Mouse (Mus musculus): Measurements from ENCODE around the gene Fbp1. TPM values are rescaled to one million over a fixed set of nuclear protein-coding genes. Genes with fewer than 3 reads are reported as not detected.
"Not testable (repeated sequence)": the region's sequence is repeated elsewhere in the genome, so short reads cannot be mapped to it uniquely, and the experiment has no call there.

The Fbp1 gene
- 3.5 and 5.2 TPM in 2 replicates for polyA plus RNA-seq (2015; fragmentation: Nextera tagmentation; extraction: Ambion mirVana)

DNA sequence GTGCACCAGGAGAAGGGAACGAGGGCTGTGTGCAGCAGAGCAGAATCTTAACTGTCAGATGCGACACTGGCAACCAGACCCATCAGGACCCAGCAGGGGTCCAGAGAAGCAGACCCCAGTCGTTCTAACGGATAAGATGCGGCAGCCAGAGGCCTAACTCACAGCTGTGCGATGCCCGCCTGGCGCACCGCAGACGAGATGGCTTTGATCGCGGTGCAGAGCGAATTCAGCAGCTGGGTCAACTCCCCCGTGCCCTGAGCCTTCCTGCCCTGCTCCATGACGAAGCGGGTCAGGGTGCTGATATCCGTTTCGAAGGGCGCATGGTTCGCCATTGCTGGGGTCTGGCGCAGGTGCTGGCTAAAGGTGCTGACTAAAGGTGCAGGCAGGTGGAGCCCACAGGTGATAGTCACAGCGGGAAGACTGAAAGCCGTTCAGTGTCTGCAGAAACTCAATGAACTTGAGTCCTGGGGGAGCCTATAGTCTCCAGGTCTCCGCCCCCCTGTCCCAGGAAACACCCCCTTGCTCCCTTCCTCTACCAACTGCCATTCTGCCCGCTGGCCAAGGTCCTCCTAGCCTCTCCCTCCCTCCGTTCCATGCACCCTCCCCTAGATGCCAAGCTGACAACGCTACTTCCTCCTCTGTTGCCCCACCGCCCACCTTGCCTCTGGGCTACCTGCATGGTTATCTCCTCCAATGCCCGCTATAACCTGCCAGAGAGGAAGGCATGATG lies at the start of gene Fbp1:
Gene Fbp1 (minus strand): TSS at position 571 of the 730 bp plus-strand sequence.
- H3K36me3 ChIP-seq = no peaks in the 10 kb centered on the region
- WGBS = 9% methylated on average over 29 of the region's 29 CpGs
- peaks cover 20% of the 10 kb centered on the region for H3K4me1 ChIP-seq
- no peaks in the 10 kb centered on the region for H3K9me3 ChIP-seq (replicated peaks)
- H3K9ac ChIP-seq = no peak within 1 kb of the TSS
- peak within 1 kb of the TSS; percentile 42 for H3K4me2 ChIP-seq (replicated peaks)
- H3K27me3 ChIP-seq = peaks cover 32% of the 10 kb centered on the region
- no peak for ATAC-seq (ENCODE audit: insufficient number of reproducible peaks, low FRiP score, low TSS enrichment, low read depth)
- H3K4me3 ChIP-seq (replicated peaks) = 0 out of 2 replicates have a peak within 1 kb of the TSS, but pooled peaks have one; percentile 13
- no peak within 1 kb of the TSS for H3K27ac ChIP-seq (replicated peaks)

DNA sequence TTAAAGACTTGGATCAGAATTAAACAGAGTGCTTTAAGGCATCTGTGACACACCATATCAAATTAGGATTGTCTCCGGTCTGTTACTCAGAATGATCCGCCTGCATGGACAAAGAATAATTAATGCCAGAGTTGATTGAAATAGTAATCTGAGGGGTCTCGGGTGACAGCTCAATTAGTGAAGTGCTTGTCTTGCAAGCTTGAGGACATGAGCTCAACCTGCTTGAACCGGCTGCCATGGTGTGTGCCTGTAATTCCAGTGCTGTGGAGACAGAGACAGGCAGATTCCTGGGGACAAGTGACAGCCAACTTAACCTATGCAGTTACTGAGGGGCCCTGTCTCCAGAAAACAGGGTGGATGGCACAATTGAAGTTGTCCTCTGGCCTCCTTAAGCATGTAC lies 44.4 kb upstream of the Fbp1 start:
- Histone ChIP-seq H3K4me3 (replicated peaks) (no peak overlapping the region), H3K9me3 (replicated peaks) (no peaks in the 10 kb centered on the region), H3K4me2 (replicated peaks) (no peak overlapping the region), H3K27me3 (no peaks in the 10 kb centered on the region), H3K36me3 (no peaks in the 10 kb centered on the region), H3K9ac (no peak overlapping the region), H3K27ac (replicated peaks) (no peak overlapping the region), H3K4me1 (no peaks in the 10 kb centered on the region)
- no peak for ATAC-seq (ENCODE audit: insufficient number of reproducible peaks, low FRiP score, low TSS enrichment, low read depth)
- WGBS = 29% methylated on average over 4 of the region's 4 CpGs

DNA sequence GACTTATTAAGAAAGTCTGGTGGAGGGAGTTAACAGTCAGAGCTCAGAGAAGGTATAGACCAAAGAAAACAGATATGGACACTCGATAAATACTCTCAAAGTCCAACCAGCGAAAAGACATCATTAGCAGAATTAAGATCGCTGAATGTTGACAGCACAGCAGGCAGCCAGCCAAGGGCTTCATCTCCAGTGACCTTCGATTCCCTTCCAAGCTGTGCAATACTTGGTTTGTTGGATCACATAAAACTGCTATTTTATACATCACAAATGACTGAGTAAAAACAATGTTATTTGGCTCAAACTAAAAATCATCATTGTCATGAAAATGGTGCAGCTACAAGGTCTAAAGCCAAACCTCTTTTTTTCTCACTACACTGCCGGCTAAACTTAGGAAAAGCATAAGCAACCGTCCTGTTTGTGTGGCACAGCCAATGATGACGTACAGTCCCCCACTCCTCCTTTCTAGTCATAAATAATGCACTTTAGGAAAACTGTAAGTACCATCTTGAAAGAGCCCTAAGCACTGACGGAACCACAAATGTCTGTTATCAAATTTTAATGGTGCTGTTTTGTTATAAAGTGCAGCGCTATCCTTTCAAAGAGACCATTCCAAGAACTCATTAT lies 41.8 kb upstream of the Fbp1 start:
- H3K4me3 ChIP-seq (replicated peaks) = no peak overlapping the region
- no peaks in the 10 kb centered on the region for H3K36me3 ChIP-seq
- H3K27me3 ChIP-seq = no peaks in the 10 kb centered on the region
- no peak for ATAC-seq (ENCODE audit: insufficient number of reproducible peaks, low FRiP score, low TSS enrichment, low read depth)
- no peak overlapping the region for H3K4me2 ChIP-seq (replicated peaks)
- WGBS = 73% methylated on average over 9 of the region's 9 CpGs
- no peaks in the 10 kb centered on the region for H3K9me3 ChIP-seq (replicated peaks)
- H3K4me1 ChIP-seq = peaks cover under 1% of the 10 kb centered on the region
- H3K27ac ChIP-seq (replicated peaks) = no peak overlapping the region
- no peak overlapping the region for H3K9ac ChIP-seq

DNA sequence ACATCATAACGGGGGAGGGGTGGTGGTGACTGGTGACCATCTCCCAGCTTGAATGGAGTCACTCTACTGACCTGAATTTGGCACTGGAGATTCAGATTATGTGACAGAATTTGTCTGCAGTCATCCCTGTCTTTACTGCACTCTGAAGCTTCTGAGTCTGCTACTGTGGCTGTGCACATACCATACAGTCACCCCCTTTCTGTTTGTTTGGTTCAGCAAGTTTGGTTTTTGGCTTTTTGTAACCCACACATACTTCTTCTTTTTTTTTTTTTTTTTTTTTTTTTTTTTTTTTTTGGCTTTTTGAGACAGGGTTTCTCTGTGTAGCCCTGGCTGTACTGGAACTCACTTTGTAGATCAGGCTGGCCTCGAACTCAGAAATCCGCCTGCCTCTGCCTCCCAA lies 41.1 kb upstream of the Fbp1 start:
- not testable (repeated sequence) for H3K4me1 ChIP-seq; H3K4me2 ChIP-seq (replicated peaks); H3K4me3 ChIP-seq (replicated peaks); ATAC-seq (ENCODE audit: insufficient number of reproducible peaks, low FRiP score, low TSS enrichment, low read depth); H3K27me3 ChIP-seq; H3K27ac ChIP-seq (replicated peaks); H3K36me3 ChIP-seq; H3K9me3 ChIP-seq (replicated peaks); H3K9ac ChIP-seq
- 90% methylated on average over 3 of the region's 3 CpGs for WGBS

- ATAC-seq (ENCODE audit: insufficient number of reproducible peaks, low FRiP score, low TSS enrichment, low read depth) = no peak
- Histone ChIP-seq H3K9me3 (replicated peaks) (no peaks in the 10 kb centered on the region), H3K27me3 (no peaks in the 10 kb centered on the region), H3K27ac (replicated peaks) (no peak overlapping the region), H3K4me3 (replicated peaks) (no peak overlapping the region), H3K4me1 (peaks cover 23% of the 10 kb centered on the region), H3K36me3 (no peaks in the 10 kb centered on the region), H3K9ac (no peak overlapping the region), H3K4me2 (replicated peaks) (no peak overlapping the region)
- WGBS = 66% methylated on average over 1 of the region's 1 CpGs
Measured at GRCm38 (mm10) chr13:62927470-62927869, 39.4 kb upstream of the Fbp1 start.

DNA sequence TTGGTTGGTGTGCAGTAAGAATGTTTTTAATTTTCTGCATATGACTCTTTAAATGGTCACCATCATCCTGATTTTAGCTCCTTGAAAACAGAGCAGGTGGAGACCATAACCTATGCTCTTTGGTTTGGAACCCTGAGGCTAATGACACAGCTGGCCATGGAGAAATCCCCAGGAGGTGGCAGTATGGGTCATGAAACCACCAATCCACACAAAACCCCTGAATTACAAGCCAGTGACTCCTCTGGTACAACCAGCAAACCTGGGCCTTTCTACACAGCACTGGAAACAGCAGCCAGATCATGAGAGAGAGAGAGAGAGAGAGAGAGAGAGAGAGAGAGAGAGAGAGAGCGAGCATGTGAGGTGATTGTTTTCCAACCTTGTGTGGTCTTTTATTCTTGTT lies 38.4 kb upstream of the Fbp1 start:
- Histone ChIP-seq H3K4me1 (peaks cover 23% of the 10 kb centered on the region), H3K9me3 (replicated peaks) (no peaks in the 10 kb centered on the region), H3K36me3 (no peaks in the 10 kb centered on the region), H3K4me2 (replicated peaks) (no peak overlapping the region), H3K9ac (no peak overlapping the region), H3K27me3 (no peaks in the 10 kb centered on the region), H3K27ac (replicated peaks) (no peak overlapping the region), H3K4me3 (replicated peaks) (no peak overlapping the region)
- whole genome bisulfite sequencing = 74% methylated on average over 1 of the region's 1 CpGs
- ATAC-seq (ENCODE audit: insufficient number of reproducible peaks, low FRiP score, low TSS enrichment, low read depth) = no peak

DNA sequence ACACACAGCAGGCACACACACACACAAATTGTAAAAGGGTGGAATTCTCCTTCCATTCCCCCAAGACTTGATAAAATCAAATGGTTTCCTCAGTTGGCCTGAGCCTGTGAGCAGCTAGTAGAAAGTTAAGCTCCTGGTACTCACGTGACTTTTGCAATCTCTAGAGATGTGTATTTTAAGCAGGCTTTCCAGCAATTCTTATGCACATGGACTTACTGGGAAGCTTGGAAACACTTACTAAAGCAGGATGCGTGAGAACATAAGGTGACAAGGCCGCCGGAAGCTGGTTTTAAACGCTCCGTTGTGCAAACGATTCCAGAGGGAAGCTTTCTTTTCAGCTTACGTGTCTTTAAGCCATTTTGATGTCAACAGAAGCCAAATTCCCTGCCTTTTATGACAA lies 35.1 kb upstream of the Fbp1 start:
- Histone ChIP-seq H3K4me3 (replicated peaks) (no peak overlapping the region), H3K36me3 (no peaks in the 10 kb centered on the region), H3K9me3 (replicated peaks) (no peaks in the 10 kb centered on the region), H3K4me1 (peaks cover 25% of the 10 kb centered on the region), H3K27me3 (no peaks in the 10 kb centered on the region), H3K9ac (no peak overlapping the region), H3K27ac (replicated peaks) (peak overlapping the region; percentile 40), H3K4me2 (replicated peaks) (no peak overlapping the region)
- no peak for ATAC-seq (ENCODE audit: insufficient number of reproducible peaks, low FRiP score, low TSS enrichment, low read depth)
- 49% methylated on average over 8 of the region's 8 CpGs for WGBS

DNA sequence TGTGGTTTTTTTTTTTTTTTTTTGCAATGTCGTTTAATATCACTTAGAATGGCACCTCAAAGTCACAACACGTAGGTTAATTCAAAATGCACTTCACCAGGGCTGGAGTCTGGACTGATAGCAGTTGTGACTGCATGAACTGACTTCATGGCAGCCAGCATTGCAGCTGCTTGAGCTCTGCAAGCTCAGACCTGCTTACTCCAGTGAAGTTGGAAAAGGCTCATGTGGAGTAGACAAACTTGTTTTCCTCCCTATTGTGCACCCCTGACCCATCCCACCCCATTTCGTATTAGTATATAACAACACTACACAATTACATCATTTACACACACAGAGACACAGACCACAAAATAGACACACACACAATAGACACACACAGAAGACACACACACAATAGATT lies 34.6 kb upstream of the Fbp1 start:
- no peaks in the 10 kb centered on the region for H3K9me3 ChIP-seq (replicated peaks)
- 56% methylated on average over 3 of the region's 3 CpGs for WGBS

DNA sequence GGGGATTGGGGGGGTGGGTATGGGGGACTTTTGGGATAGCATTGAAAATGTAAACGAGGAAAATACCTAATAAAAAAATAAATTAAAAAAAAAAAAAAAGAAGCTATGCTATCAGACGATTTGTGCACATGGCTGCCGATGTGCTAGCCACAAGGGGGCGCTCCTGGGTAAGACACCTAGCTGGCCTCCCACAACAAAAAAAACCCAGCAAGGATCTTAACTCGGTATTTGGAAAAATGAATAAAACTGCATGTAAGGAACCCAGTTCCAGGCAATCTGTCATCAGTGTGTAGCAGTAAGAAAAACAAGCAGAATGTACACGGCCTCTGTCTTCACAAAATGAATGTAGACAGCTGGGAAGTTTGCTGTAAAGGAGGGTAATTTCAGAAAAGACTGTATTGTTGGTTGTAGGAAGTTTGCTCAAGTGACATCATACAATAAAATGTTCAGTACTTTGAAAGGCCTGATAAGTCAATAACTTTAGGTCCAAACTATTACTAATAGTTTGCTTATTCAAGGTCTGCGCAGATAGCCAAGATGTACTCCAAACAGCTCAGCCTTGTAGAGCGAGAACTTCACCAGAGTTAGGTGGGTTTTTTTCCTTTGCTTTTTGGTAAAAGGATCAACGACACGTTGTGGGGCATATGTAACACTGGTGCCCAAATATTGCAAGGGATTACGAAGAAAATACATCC lies 31.7 kb upstream of the Fbp1 start:
- H3K9ac ChIP-seq = no peak overlapping the region
- no peak overlapping the region for H3K4me2 ChIP-seq (replicated peaks)
- H3K9me3 ChIP-seq (replicated peaks) = no peaks in the 10 kb centered on the region
- no peak overlapping the region for H3K4me3 ChIP-seq (replicated peaks)
- no peak overlapping the region; the same call in 1 of the 2 replicates for H3K27ac ChIP-seq (replicated peaks)
- no peaks in the 10 kb centered on the region for H3K27me3 ChIP-seq
- WGBS = 32% methylated on average over 11 of the region's 11 CpGs
- no peaks in the 10 kb centered on the region for H3K36me3 ChIP-seq
- peaks cover 23% of the 10 kb centered on the region for H3K4me1 ChIP-seq
- ATAC-seq (ENCODE audit: insufficient number of reproducible peaks, low FRiP score, low TSS enrichment, low read depth) = no peak

More for the DNA sequence above, 34.6 kb upstream of the Fbp1 start:
- Histone ChIP-seq H3K36me3 (no peaks in the 10 kb centered on the region), H3K27ac (replicated peaks) (peak overlapping the region; percentile 40; the same call in 1 of the 2 replicates), H3K27me3 (no peaks in the 10 kb centered on the region), H3K4me2 (replicated peaks) (no peak overlapping the region), H3K4me1 (peaks cover 25% of the 10 kb centered on the region), H3K9ac (no peak overlapping the region), H3K4me3 (replicated peaks) (no peak overlapping the region)
- ATAC-seq (ENCODE audit: insufficient number of reproducible peaks, low FRiP score, low TSS enrichment, low read depth) = no peak

DNA sequence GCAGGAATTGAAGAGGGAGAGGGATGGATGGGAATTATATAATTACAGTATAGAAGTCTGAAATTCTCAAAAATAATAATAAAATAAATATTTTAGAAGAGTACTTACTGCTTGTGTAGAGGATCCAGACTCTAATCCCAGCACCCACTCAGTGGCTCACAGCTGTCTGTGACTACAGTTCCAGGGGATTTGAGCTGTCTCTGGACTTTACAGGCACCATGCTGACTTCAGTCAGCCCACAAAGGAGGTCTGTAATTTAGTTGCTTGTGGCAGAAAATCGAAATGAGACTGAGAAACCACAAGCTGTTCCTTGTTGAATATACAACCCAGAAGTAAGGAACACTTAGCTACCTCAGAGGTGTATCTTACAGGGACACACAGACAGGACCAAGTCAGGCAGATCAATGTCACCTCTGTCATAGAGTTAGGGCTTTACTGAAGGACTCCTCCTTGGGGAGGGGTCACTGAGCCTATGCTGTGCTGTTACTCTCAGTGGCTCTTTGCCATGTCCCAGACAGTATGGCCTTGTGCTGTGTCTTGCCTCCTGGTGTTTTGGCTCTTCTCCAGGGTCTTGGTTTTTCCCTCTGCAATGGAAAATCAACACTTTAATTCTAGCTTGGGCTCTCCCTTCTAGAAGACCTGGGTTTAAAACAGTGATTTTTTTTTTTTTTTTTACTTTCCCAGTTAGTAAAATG lies 29.5 kb upstream of the Fbp1 start:
- WGBS = 23% methylated on average over 1 of the region's 1 CpGs
- no peaks in the 10 kb centered on the region for H3K9me3 ChIP-seq (replicated peaks)
- peak; percentile 85 for ATAC-seq (ENCODE audit: insufficient number of reproducible peaks, low FRiP score, low TSS enrichment, low read depth)

GRCm38 (mm10) chr13:62916675-62917074 lies 28.6 kb upstream of the Fbp1 start:
- Histone ChIP-seq H3K4me3 (replicated peaks) (no peak overlapping the region), H3K4me1 (0 out of 2 replicates have a peak, but pooled peaks cover 2% of the 10 kb centered on the region), H3K9ac (no peak overlapping the region), H3K9me3 (replicated peaks) (no peaks in the 10 kb centered on the region), H3K36me3 (no peaks in the 10 kb centered on the region), H3K27me3 (no peaks in the 10 kb centered on the region), H3K4me2 (replicated peaks) (no peak overlapping the region), H3K27ac (replicated peaks) (no peak overlapping the region)
- no peak for ATAC-seq (ENCODE audit: insufficient number of reproducible peaks, low FRiP score, low TSS enrichment, low read depth)
- WGBS = 43% methylated on average over 4 of the region's 4 CpGs

More for the DNA sequence above, 29.5 kb upstream of the Fbp1 start:
- Histone ChIP-seq H3K36me3 (no peaks in the 10 kb centered on the region), H3K27ac (replicated peaks) (peak overlapping the region; percentile 63), H3K4me2 (replicated peaks) (no peak overlapping the region), H3K4me1 (0 out of 2 replicates have a peak, but pooled peaks cover 2% of the 10 kb centered on the region), H3K27me3 (no peaks in the 10 kb centered on the region), H3K9ac (no peak overlapping the region), H3K4me3 (replicated peaks) (no peak overlapping the region)

All from embryonic facial prominence, embryonic 15.5 days (tissue).